In the genomic region with DNA sequence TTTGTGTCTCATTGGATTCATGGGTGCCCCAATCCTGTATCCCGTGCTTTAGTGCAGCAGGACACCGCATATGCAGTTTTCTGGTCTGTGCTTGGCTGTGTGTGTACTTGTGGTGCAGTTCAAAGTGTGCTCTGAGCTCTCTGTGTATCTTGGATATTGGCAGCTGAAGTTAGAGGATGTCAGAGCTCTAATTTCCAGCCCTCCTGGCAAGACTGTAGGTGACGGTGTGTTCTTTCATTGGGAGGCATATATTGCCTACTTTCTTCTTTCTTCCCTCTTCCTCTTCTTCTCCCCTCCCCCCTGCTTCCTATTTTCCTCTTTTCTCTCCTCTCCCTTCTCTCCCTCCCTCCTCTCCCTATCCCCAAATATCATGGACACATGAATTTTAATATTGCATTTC, we compare ENCODE assay signal across 9 mouse cellular contexts.
"Had no signal": no experiment of that assay in that cellular context is flagged by ENCODE, and none has a peak within 500 bp of the region (broad histone marks: within the 10 kb centered on the region; RNA-seq: fewer than 3 reads in every experiment).

No protein-coding gene starts in this region.

- DNase-seq: liver, postnatal 0 days; lung, adult 2 months; lung, postnatal 14 days; lung, postnatal 36 days; right cerebral cortex, postnatal 14 days; spleen, adult 18-20 months; thymus, adult 18-20 months; thymus, postnatal 14 days; thymus, postnatal 36 days had no signal
